Mouse (Mus musculus): ENCODE results near the gene Cd37. TPM values are rescaled to one million over a fixed set of nuclear protein-coding genes. Genes with fewer than 3 reads are reported as not detected.

Gene Cd37
- polyA plus RNA-seq, 1 experiment from 2014 or later, result 2.6 TPM

DNA sequence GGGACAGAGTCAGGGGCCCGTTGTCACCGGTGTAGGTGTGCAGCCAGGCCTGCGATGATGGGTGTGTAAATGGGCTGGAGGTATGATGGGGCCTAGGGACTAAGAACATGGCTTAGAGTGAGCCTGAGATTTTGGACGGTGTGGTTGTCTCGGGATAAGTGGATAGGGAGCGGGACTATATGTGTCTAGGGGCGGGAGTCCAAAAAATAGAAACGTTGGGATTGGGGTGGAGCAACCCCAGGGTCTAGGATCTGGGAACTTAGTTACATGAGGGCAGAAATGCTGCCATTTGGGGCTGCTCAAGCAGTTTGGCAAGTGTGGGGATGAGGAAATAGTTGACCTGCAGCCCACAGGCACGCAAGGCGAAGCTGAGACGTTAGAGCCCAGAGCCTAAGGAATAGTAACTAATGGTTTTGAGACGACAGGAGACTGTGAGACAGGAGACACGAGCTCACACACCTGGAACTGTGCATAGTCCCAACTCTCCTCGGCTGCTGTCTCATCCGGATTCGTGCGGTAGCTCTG, 3.2 kb downstream of the Cd37 start:
- peak; percentile 14 for DNase-seq (ENCODE audit: low spot score)
- Histone ChIP-seq H3K27ac (no peak overlapping the region), H3K4me3 (replicated peaks; ENCODE audit: low read depth, low read length) (peak overlapping the region; percentile 20; the same call in 1 of the 2 replicates)

DNA sequence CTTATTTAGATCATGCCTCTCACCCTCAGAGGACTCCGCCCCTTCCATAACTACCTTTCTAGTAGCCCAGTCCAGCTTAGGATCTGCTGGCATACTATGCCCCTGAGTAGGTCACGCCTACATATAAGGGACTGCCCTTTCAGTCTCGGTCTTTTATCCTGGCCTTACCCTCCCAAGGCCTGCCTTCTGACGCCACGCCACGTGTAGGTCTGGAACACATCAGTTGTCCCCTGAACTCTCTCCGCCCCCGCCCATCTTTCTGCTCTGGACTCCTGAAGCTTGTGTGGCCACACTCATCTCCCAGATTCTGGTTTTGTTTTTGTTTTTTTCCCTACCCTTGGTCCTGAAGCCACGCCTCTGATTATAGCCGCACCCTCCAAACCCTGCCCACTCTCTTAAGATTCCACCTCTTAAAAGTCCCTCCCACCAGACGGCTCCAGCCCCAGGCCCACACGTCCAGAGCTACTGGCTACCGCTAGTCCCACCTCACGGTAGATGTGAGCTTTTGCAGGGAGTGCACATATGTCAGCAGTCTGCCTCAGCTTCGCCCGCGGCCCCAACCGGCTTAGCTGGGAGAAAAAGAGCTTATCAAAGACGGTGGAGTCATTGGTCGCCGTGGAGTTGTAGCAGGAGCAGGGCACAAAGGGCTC, 3.9 kb downstream of the Cd37 start:
- peak; percentile 18; the same call in 1 of the 2 replicates for TF ChIP-seq CTCF (IDR thresholded peaks at IDR 0.05; ENCODE audit: low read depth)
- H3K9ac ChIP-seq (ENCODE audit: low read depth, low read length), result 0 out of 2 replicates have a peak overlapping the region, but pooled peaks have one; percentile 25
- ATAC-seq (replicated peaks; ENCODE audit: low FRiP score, low read depth) (peak; percentile 82), DNase-seq (ENCODE audit: low spot score) (peak; percentile 94)
- peak overlapping the region; percentile 20; the same call in 1 of the 2 replicates for H3K4me3 ChIP-seq (replicated peaks; ENCODE audit: low read depth, low read length)
- no peaks in the 10 kb centered on the region for H3K27me3 ChIP-seq (ENCODE audit: insufficient read depth, low read length)
- H3K27ac ChIP-seq, result no peak overlapping the region
- peak overlapping the region; percentile 57 for H3K4me2 ChIP-seq (ENCODE audit: low read length)
- peaks cover 12% of the 10 kb centered on the region for H3K4me1 ChIP-seq (replicated peaks; ENCODE audit: insufficient read depth, low read length)
- H3K9me3 ChIP-seq (replicated peaks; ENCODE audit: low read length), result no peaks in the 10 kb centered on the region
- 6% methylated on average over 21 of the region's 21 CpGs for WGBS
- H3K36me3 ChIP-seq (ENCODE audit: insufficient read depth, low read length), result peaks cover 17% of the 10 kb centered on the region

More for the DNA sequence above, 3.2 kb downstream of the Cd37 start:
- H3K4me2 ChIP-seq (ENCODE audit: low read length), result peak overlapping the region; percentile 57
- H3K9ac ChIP-seq (ENCODE audit: low read depth, low read length), result 0 out of 2 replicates have a peak overlapping the region, but pooled peaks have one; percentile 25
- H3K4me1 ChIP-seq (replicated peaks; ENCODE audit: insufficient read depth, low read length), result peaks cover 15% of the 10 kb centered on the region
- ATAC-seq (replicated peaks; ENCODE audit: low FRiP score, low read depth), result 0 out of 2 replicates have a peak, but pooled peaks have one; percentile 1
- no peaks in the 10 kb centered on the region for H3K27me3 ChIP-seq (ENCODE audit: insufficient read depth, low read length)
- H3K9me3 ChIP-seq (replicated peaks; ENCODE audit: low read length), result no peaks in the 10 kb centered on the region
- peaks cover 17% of the 10 kb centered on the region for H3K36me3 ChIP-seq (ENCODE audit: insufficient read depth, low read length)
- no peak for TF ChIP-seq CTCF (IDR thresholded peaks at IDR 0.05; ENCODE audit: low read depth)
- 37% methylated on average over 17 of the region's 17 CpGs for WGBS

DNA sequence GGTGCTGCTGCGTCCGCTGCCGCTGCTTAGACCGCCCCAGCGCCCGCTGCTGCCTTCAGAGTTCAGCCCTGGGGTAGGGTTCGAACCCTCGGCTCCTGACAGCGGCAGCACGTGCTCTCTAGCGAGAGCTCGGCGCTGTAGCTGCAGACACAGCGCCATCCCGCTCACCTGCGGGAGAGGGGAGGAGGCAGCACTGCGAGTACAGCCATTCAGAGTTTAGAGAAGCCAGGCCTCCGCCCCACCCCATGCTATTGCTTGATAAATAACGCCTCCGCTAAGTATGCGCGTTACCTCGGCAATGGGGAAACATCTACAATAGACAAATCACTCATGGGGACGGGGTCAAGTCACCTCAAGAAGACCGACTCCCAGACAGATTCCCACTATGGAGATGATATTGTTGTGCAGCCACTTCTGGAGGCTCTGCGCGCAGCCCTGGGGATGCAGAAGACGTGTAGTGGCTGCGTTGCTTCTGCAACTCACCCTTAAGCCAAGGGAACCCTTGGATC, 4.5 kb downstream of the Cd37 start:
- TF ChIP-seq CTCF (IDR thresholded peaks at IDR 0.05; ENCODE audit: low read depth), result no peak
- no peak overlapping the region for H3K27ac ChIP-seq
- H3K9ac ChIP-seq (ENCODE audit: low read depth, low read length), result 0 out of 2 replicates have a peak overlapping the region, but pooled peaks have one; percentile 18
- peak; percentile 39 for DNase-seq (ENCODE audit: low spot score)
- ATAC-seq (replicated peaks; ENCODE audit: low FRiP score, low read depth), result no peak; the same call in 1 of the 2 replicates
- peaks cover 12% of the 10 kb centered on the region for H3K4me1 ChIP-seq (replicated peaks; ENCODE audit: insufficient read depth, low read length)
- peak overlapping the region; percentile 57 for H3K4me2 ChIP-seq (ENCODE audit: low read length)
- H3K4me3 ChIP-seq (replicated peaks; ENCODE audit: low read depth, low read length), result peak overlapping the region; percentile 20; the same call in 1 of the 2 replicates
- H3K36me3 ChIP-seq (ENCODE audit: insufficient read depth, low read length), result peaks cover 22% of the 10 kb centered on the region
- WGBS, result 17% methylated on average over 29 of the region's 29 CpGs
- no peaks in the 10 kb centered on the region for H3K27me3 ChIP-seq (ENCODE audit: insufficient read depth, low read length)
- H3K9me3 ChIP-seq (replicated peaks; ENCODE audit: low read length), result no peaks in the 10 kb centered on the region

DNA sequence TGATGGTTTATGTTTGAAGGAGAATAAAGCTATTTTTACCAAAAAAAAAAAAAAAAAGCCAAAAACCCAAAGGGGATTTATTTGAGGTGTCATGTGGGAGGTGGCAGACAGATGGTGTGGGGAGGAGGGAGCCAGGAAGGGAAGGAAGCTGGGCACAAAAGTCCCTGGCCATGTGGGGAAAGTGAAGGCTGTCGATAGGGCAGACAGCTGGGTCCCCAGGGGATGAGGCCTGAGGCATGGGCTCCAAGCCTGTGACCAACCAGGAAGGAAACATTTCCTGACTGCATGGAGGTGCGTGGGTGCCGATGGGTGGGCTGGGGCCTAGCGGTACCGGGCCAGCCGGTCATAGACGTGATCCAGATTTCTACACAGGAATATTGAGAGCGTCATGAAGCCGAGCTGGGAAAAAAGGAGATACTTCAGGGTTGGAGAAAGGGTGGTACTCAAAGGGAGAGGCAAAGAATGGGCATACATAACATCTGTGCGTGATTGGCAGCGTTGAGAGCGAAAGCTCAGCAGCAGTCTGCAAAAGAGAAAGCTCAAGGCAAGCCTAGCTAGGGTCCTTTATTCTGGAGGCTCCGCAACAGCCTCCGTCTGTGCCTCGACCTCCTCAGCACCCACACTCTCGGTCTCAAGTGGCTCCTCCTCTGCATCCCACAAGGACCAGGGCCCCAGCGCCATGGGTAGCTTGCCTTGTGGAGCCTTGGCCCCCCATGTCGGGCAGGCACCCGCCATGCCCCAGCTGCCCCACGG, 5.2 kb downstream of the Cd37 start:
- WGBS, result 35% methylated on average over 20 of the region's 20 CpGs
- Histone ChIP-seq H3K27ac (no peak overlapping the region), H3K36me3 (ENCODE audit: insufficient read depth, low read length) (peaks cover 28% of the 10 kb centered on the region), H3K4me1 (replicated peaks; ENCODE audit: insufficient read depth, low read length) (peaks cover 12% of the 10 kb centered on the region), H3K9me3 (replicated peaks; ENCODE audit: low read length) (no peaks in the 10 kb centered on the region), H3K4me2 (ENCODE audit: low read length) (peak overlapping the region; percentile 57), H3K27me3 (ENCODE audit: insufficient read depth, low read length) (no peaks in the 10 kb centered on the region), H3K4me3 (replicated peaks; ENCODE audit: low read depth, low read length) (no peak overlapping the region), H3K9ac (ENCODE audit: low read depth, low read length) (peak overlapping the region; percentile 18; the same call in 1 of the 2 replicates)
- ATAC-seq (replicated peaks; ENCODE audit: low FRiP score, low read depth) (no peak), DNase-seq (ENCODE audit: low spot score) (no peak)
- TF ChIP-seq CTCF (IDR thresholded peaks at IDR 0.05; ENCODE audit: low read depth), result no peak

DNA sequence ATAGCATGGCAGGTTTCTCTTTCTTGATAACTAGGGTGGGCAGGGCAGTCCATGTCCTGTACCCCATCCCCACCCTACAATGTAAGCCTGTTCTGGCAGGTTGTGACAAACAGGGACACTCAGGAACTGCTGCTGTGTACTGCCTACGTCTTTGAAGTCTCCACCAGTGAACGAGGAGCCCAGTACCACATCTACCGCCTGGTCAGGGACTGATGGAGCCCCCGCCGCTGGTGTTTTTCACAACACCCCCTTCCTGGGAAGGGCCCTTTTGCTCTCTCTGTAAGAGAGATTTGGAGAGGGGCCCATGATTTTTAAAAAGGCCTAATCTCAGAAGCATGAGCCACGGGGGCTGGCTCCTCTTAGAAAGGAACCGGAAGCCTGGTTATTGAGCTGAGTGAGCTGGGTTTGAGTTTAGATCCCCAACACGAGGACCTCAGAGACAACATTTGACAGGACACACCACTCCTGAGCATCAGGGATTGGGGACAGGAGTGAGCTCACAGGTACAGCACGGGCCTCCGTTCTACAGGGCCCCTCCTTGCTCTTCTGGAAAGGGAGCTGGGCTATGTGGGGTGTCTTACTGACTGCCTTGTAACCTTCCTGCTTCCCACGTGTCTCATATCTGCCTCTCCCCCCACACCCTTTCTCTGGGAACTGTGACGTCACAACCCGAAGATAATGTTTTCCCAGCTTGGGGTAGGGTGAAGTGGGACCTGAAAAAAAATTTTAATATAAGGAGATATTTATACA, 6.0 kb downstream of the Cd37 start:
- WGBS, result 59% methylated on average over 13 of the region's 13 CpGs
- Histone ChIP-seq H3K4me3 (replicated peaks; ENCODE audit: low read depth, low read length) (no peak overlapping the region), H3K4me1 (replicated peaks; ENCODE audit: insufficient read depth, low read length) (peaks cover 12% of the 10 kb centered on the region), H3K36me3 (ENCODE audit: insufficient read depth, low read length) (peaks cover 33% of the 10 kb centered on the region), H3K27me3 (ENCODE audit: insufficient read depth, low read length) (no peaks in the 10 kb centered on the region), H3K27ac (no peak overlapping the region), H3K9ac (ENCODE audit: low read depth, low read length) (no peak overlapping the region), H3K4me2 (ENCODE audit: low read length) (no peak overlapping the region), H3K9me3 (replicated peaks; ENCODE audit: low read length) (no peaks in the 10 kb centered on the region)
- no peak for TF ChIP-seq CTCF (IDR thresholded peaks at IDR 0.05; ENCODE audit: low read depth)
- no peak for DNase-seq (ENCODE audit: low spot score)
- no peak for ATAC-seq (replicated peaks; ENCODE audit: low FRiP score, low read depth)
